Mouse (Mus musculus) lung, postnatal 0 days (tissue): Measurements from ENCODE around the gene Gm525.
"Not testable (repeated sequence)": the region's sequence is repeated elsewhere in the genome, so short reads cannot be mapped to it uniquely, and the experiment has no call there.

ENCODE experiments used
- CTCF ChIP-seq: IDR thresholded peaks from 2 replicates; pipeline ENCODE4 v1.5.1; 2016; ENCODE audit warnings: antibody characterized with exemption, mild to moderate bottlenecking
- EP300 ChIP-seq: IDR thresholded peaks from 2 replicates; pipeline ENCODE4 v1.6.1; 2016; ENCODE audit warnings: antibody characterized with exemption, mild to moderate bottlenecking, control low read depth

- not testable (repeated sequence) for TF ChIP-seq CTCF, EP300
These were observed 16.7 kb downstream of the Gm525 start for GRCm38 (mm10) chr11:89090359-89090758.
